Mouse (Mus musculus) ES-Bruce4 (cell line): Measurements from ENCODE around the gene Lrrc45. TPM values are rescaled to one million over a fixed set of nuclear protein-coding genes. Genes with fewer than 3 reads are reported as not detected.

Experiments used
- H3K27ac ChIP-seq: 2 replicates; pipeline ENCODE4 v1.5.1; 2012; ENCODE audit warnings: low read length, inconsistent platforms; ENCODE audit not compliant: insufficient read depth
- H3K27me3 ChIP-seq: 2 replicates; pipeline ENCODE4 v1.6.1; 2012; ENCODE audit warnings: mild to moderate bottlenecking, low read length, inconsistent platforms; ENCODE audit not compliant: control insufficient read depth, poor library complexity, insufficient read depth, severe bottlenecking
- H3K36me3 ChIP-seq: 2 replicates; pipeline ENCODE4 v1.6.1; 2012; ENCODE audit warnings: inconsistent platforms, mild to moderate bottlenecking, low read length, moderate library complexity; ENCODE audit not compliant: control insufficient read depth, poor library complexity, insufficient read depth, severe bottlenecking
- H3K4me1 ChIP-seq: one replicate; pipeline ENCODE4 v1.8.1; 2011; ENCODE audit warnings: low read length; ENCODE audit not compliant: control insufficient read depth, insufficient read depth
- H3K4me3 ChIP-seq: 2 replicates; pipeline ENCODE4 v1.5.1; 2011; ENCODE audit warnings: low read depth, mild to moderate bottlenecking, low read length
- H3K9ac ChIP-seq: 2 replicates; pipeline ENCODE4 v1.6.1; 2012; ENCODE audit warnings: low read depth, mild to moderate bottlenecking, inconsistent platforms; ENCODE audit not compliant: poor library complexity, severe bottlenecking
- H3K9me3 ChIP-seq: replicated peaks from 2 replicates; pipeline ENCODE4 v1.6.1; 2012; ENCODE audit warnings: mild to moderate bottlenecking, low read length, inconsistent platforms; ENCODE audit not compliant: control insufficient read depth, poor library complexity, insufficient read depth, severe bottlenecking
- CTCF ChIP-seq: IDR thresholded peaks from one replicate; pipeline ENCODE4 v1.8.1; 2011; ENCODE audit warnings: low read depth, low read length
- EP300 ChIP-seq: IDR thresholded peaks from 2 replicates; pipeline ENCODE4 v1.6.1; 2011; ENCODE audit warnings: low read depth, low read length; ENCODE audit not compliant: insufficient read depth
- POLR2A ChIP-seq: IDR thresholded peaks from one replicate; pipeline ENCODE4 v1.8.1; 2011; ENCODE audit warnings: low read length; ENCODE audit not compliant: insufficient read depth
- polyA plus RNA-seq: library from polyadenylated mRNA; stranded (reverse); fragments of >200 nt; gene quantifications from 2 replicates; pipeline ENCODE4 v1.2.4, GENCODE M21; 2011; ENCODE audit warnings: low read depth; ENCODE audit not compliant: missing spikeins, insufficient read depth, insufficient read length

The Lrrc45 gene
- polyA plus RNA-seq, 1 experiment, result 9.8 TPM

- H3K9ac ChIP-seq, result no peak overlapping the region
- TF ChIP-seq CTCF (no peak), POLR2A (no peak), EP300 (no peak)
- H3K9me3 ChIP-seq, result no peaks in the 10 kb centered on the region
- H3K27me3 ChIP-seq, result no peaks in the 10 kb centered on the region
- H3K27ac ChIP-seq, result no peak overlapping the region
- peaks cover 11% of the 10 kb centered on the region for H3K36me3 ChIP-seq
- no peaks in the 10 kb centered on the region for H3K4me1 ChIP-seq
- no peak overlapping the region for H3K4me3 ChIP-seq
These were observed 27.0 kb upstream of the Lrrc45 start for GRCm38 (mm10) chr11:120686650-120687272.

- no peaks in the 10 kb centered on the region for H3K9me3 ChIP-seq
- TF ChIP-seq POLR2A, result no peak
- TF ChIP-seq CTCF, result no peak
- TF ChIP-seq EP300, result no peak
- H3K27ac ChIP-seq, result no peak overlapping the region
- H3K9ac ChIP-seq, result no peak overlapping the region
- no peak overlapping the region for H3K4me3 ChIP-seq
- no peaks in the 10 kb centered on the region for H3K27me3 ChIP-seq
- no peaks in the 10 kb centered on the region for H3K4me1 ChIP-seq
- peaks cover 12% of the 10 kb centered on the region for H3K36me3 ChIP-seq
These were observed 24.4 kb upstream of the Lrrc45 start for GRCm38 (mm10) chr11:120689365-120689764.

GRCm38 (mm10) chr11:120692471-120693011, 21.2 kb upstream of the Lrrc45 start:
- Histone ChIP-seq H3K4me1 (no peaks in the 10 kb centered on the region), H3K4me3 (no peak overlapping the region), H3K27me3 (no peaks in the 10 kb centered on the region), H3K9ac (no peak overlapping the region), H3K36me3 (peaks cover 12% of the 10 kb centered on the region), H3K27ac (no peak overlapping the region), H3K9me3 (no peaks in the 10 kb centered on the region; the same call in 1 of the 2 replicates)
- TF ChIP-seq CTCF (no peak), POLR2A (no peak), EP300 (no peak)

GRCm38 (mm10) chr11:120693461-120693860, 20.3 kb upstream of the Lrrc45 start:
- no peaks in the 10 kb centered on the region for H3K4me1 ChIP-seq
- peaks cover 12% of the 10 kb centered on the region for H3K36me3 ChIP-seq
- no peak overlapping the region for H3K27ac ChIP-seq
- H3K4me3 ChIP-seq, result no peak overlapping the region
- TF ChIP-seq POLR2A (no peak), CTCF (no peak), EP300 (no peak)
- no peaks in the 10 kb centered on the region; the same call in 1 of the 2 replicates for H3K9me3 ChIP-seq
- no peaks in the 10 kb centered on the region for H3K27me3 ChIP-seq
- H3K9ac ChIP-seq, result no peak overlapping the region

GRCm38 (mm10) chr11:120695184-120695583, 18.5 kb upstream of the Lrrc45 start:
- Histone ChIP-seq H3K9me3 (no peaks in the 10 kb centered on the region; the same call in 1 of the 2 replicates), H3K4me3 (no peak overlapping the region), H3K27ac (no peak overlapping the region), H3K9ac (no peak overlapping the region), H3K4me1 (no peaks in the 10 kb centered on the region), H3K27me3 (no peaks in the 10 kb centered on the region), H3K36me3 (peaks cover 5% of the 10 kb centered on the region; the same call in 1 of the 2 replicates)
- TF ChIP-seq CTCF (no peak), POLR2A (no peak), EP300 (no peak)

- Histone ChIP-seq H3K4me3 (no peak overlapping the region), H3K9ac (no peak overlapping the region), H3K9me3 (no peaks in the 10 kb centered on the region; the same call in 1 of the 2 replicates), H3K4me1 (no peaks in the 10 kb centered on the region), H3K27me3 (no peaks in the 10 kb centered on the region), H3K27ac (no peak overlapping the region), H3K36me3 (peaks cover 3% of the 10 kb centered on the region; the same call in 1 of the 2 replicates)
- TF ChIP-seq POLR2A (no peak), CTCF (no peak), EP300 (no peak)
These were observed 18.1 kb upstream of the Lrrc45 start for GRCm38 (mm10) chr11:120695641-120696040.
